Mouse (Mus musculus): Measurements from ENCODE around the gene Ankrd37. TPM values are rescaled to one million over a fixed set of nuclear protein-coding genes. Genes with fewer than 3 reads are reported as not detected.

The Ankrd37 gene
- polyA plus RNA-seq (2017; shearing (Covaris generic)): 10 to 100 TPM; 14.4 to 26.6 TPM

GRCm38 (mm10) chr8:46005596-46005995 is at the start of gene Ankrd37:
Ankrd37 (minus strand) TSS chr8:46005707.

GRCm38 (mm10) chr8:45999138-45999783 is 6.2 kb downstream of the Ankrd37 start, which contains the start of gene Lrp2bp:
Lrp2bp (plus strand) TSS chr8:45999303.

GRCm38 (mm10) chr8:45975126-45975836 is 30.2 kb downstream of the Ankrd37 start, which contains the start of the genes 1700029J07Rik and Ufsp2:
1700029J07Rik (minus strand) TSS chr8:45975252.
Ufsp2 (plus strand) TSS chr8:45975528.

Other genes with a start within 250 kb of the Ankrd37 start
- under 1 TPM in 1 of 2 experiments, not detected in 1; 0.14 TPM for gene Pdlim3, start 120.2 kb downstream of the Ankrd37 start, polyA plus RNA-seq (2017; shearing (Covaris generic))
- gene Ccdc110, start 71.1 kb downstream of the Ankrd37 start, polyA plus RNA-seq (2017; shearing (Covaris generic)): not detected
- 1 to 10 TPM; 2.9 to 3.4 TPM for gene 1700029J07Rik, start 30.5 kb downstream of the Ankrd37 start, polyA plus RNA-seq (2017; shearing (Covaris generic))
- 10 to 100 TPM; 31.0 to 39.3 TPM for gene Ufsp2, start 30.2 kb downstream of the Ankrd37 start, polyA plus RNA-seq (2017; shearing (Covaris generic))
- gene Lrp2bp, start 6.4 kb downstream of the Ankrd37 start, polyA plus RNA-seq (2017; shearing (Covaris generic)): under 1 TPM; 0.49 to 0.71 TPM
- gene Cfap97, start 146.1 kb upstream of the Ankrd37 start, polyA plus RNA-seq (2017; shearing (Covaris generic)): 10 to 100 TPM; 22.8 to 28.6 TPM
- gene Snx25, start 146.5 kb upstream of the Ankrd37 start, polyA plus RNA-seq (2017; shearing (Covaris generic)): 10 to 100 TPM; 18.2 to 19.2 TPM
- gene Slc25a4, start 205.6 kb upstream of the Ankrd37 start, polyA plus RNA-seq (2017; shearing (Covaris generic)): 100 to 1,000 TPM in 1 of 2 experiments, 10 to 100 TPM in 1; 97.8 to 125 TPM